Mouse (Mus musculus) neural tube, embryonic 12.5 days (tissue): ENCODE data around the gene Ccdc163. TPM values are rescaled to one million over a fixed set of nuclear protein-coding genes. Genes with fewer than 3 reads are reported as not detected.

Experiments used
- ATAC-seq: fragments of 200-750 bp; cut with Nextera tagmentation; 2 replicates; pipeline ENCODE4 v1.8.0; 2017; ENCODE audit warnings: low read depth, mild to moderate bottlenecking, moderate TSS enrichment, moderate library complexity; ENCODE audit not compliant: low FRiP score
- H3K27ac ChIP-seq: fragments of 300-500 bp; sonication (generic); 2 replicates; pipeline ENCODE4 v1.5.1; 2016
- H3K27me3 ChIP-seq: fragments of 300-500 bp; sonication (generic); replicated peaks from 2 replicates; pipeline ENCODE4 v1.6.1; 2016; ENCODE audit warnings: mild to moderate bottlenecking
- H3K36me3 ChIP-seq: fragments of 300-500 bp; sonication (generic); 2 replicates; pipeline ENCODE4 v1.6.1; 2016; ENCODE audit warnings: mild to moderate bottlenecking
- H3K4me1 ChIP-seq: fragments of 300-500 bp; sonication (generic); 2 replicates; pipeline ENCODE4 v1.6.1; 2016
- H3K4me2 ChIP-seq: fragments of 300-500 bp; sonication (generic); replicated peaks from 2 replicates; pipeline ENCODE4 v1.6.1; 2016; ENCODE audit warnings: mild to moderate bottlenecking
- H3K4me3 ChIP-seq: fragments of 300-500 bp; sonication (generic); 2 replicates; pipeline ENCODE4 v1.5.1; 2016
- H3K9ac ChIP-seq: fragments of 300-500 bp; sonication (generic); 2 replicates; pipeline ENCODE4 v1.6.1; 2016; ENCODE audit warnings: mild to moderate bottlenecking
- H3K9me3 ChIP-seq: fragments of 300-500 bp; sonication (generic); 2 replicates; pipeline ENCODE4 v1.6.1; 2016; ENCODE audit warnings: mild to moderate bottlenecking
- WGBS: fragments of 180-500 bp; shearing (Covaris S2); methylation state at CpG from one replicate; pipeline ENCODE4 v1.1.7; 2016; 5-methylcytosine and 5-hydroxymethylcytosine counted together
- polyA plus RNA-seq: library from polyadenylated mRNA; unstranded; fragments of >200 nt; fragmentation: Nextera tagmentation; extraction: Ambion mirVana; gene quantifications from 2 replicates; pipeline ENCODE4 v1.2.1, GENCODE M21; 2016

Ccdc163 gene
- polyA plus RNA-seq, 1 experiment from 2014 or later = 22.0 TPM

- no peak overlapping the region for H3K27ac ChIP-seq
Measured at GRCm38 (mm10) chr4:116787985-116788760, 79.9 kb downstream of the Ccdc163 start.

GRCm38 (mm10) chr4:116788956-116789355 lies 80.6 kb downstream of the Ccdc163 start:
- no peaks in the 10 kb centered on the region for H3K36me3 ChIP-seq
- no peak overlapping the region for H3K9ac ChIP-seq
- H3K27me3 ChIP-seq = no peaks in the 10 kb centered on the region
- no peaks in the 10 kb centered on the region; the same call in 1 of the 2 replicates for H3K9me3 ChIP-seq
- peak; percentile 53; the same call in 1 of the 2 replicates for ATAC-seq
- no peaks in the 10 kb centered on the region for H3K4me1 ChIP-seq
- no peak overlapping the region for H3K27ac ChIP-seq
- no peak overlapping the region for H3K4me3 ChIP-seq
- WGBS = 12% methylated on average over 3 of the region's 3 CpGs
- H3K4me2 ChIP-seq = no peak overlapping the region

More at GRCm38 (mm10) chr4:116787985-116788760, 79.9 kb downstream of the Ccdc163 start:
- no peaks in the 10 kb centered on the region; the same call in 1 of the 2 replicates for H3K9me3 ChIP-seq
- no peaks in the 10 kb centered on the region for H3K27me3 ChIP-seq
- 42% methylated on average over 7 of the region's 7 CpGs for WGBS
- no peak for ATAC-seq
- H3K4me2 ChIP-seq = no peak overlapping the region
- no peak overlapping the region for H3K4me3 ChIP-seq
- H3K36me3 ChIP-seq = no peaks in the 10 kb centered on the region
- no peaks in the 10 kb centered on the region for H3K4me1 ChIP-seq
- no peak overlapping the region for H3K9ac ChIP-seq

GRCm38 (mm10) chr4:116792453-116792852 lies 84.1 kb downstream of the Ccdc163 start:
- no peak overlapping the region for H3K4me3 ChIP-seq
- no peaks in the 10 kb centered on the region for H3K9me3 ChIP-seq
- no peak overlapping the region for H3K9ac ChIP-seq
- no peaks in the 10 kb centered on the region for H3K36me3 ChIP-seq
- no peak overlapping the region for H3K4me2 ChIP-seq
- no peaks in the 10 kb centered on the region for H3K4me1 ChIP-seq
- H3K27me3 ChIP-seq = no peaks in the 10 kb centered on the region
- no peak for ATAC-seq
- WGBS = 87% methylated on average over 8 of the region's 8 CpGs
- no peak overlapping the region for H3K27ac ChIP-seq

GRCm38 (mm10) chr4:116794273-116794672 lies 86.0 kb downstream of the Ccdc163 start:
- no peaks in the 10 kb centered on the region for H3K27me3 ChIP-seq
- H3K4me3 ChIP-seq = no peak overlapping the region
- no peak overlapping the region for H3K9ac ChIP-seq
- H3K36me3 ChIP-seq = no peaks in the 10 kb centered on the region
- no peak overlapping the region for H3K27ac ChIP-seq
- no peak for ATAC-seq
- H3K4me2 ChIP-seq = no peak overlapping the region
- no peaks in the 10 kb centered on the region for H3K9me3 ChIP-seq
- H3K4me1 ChIP-seq = no peaks in the 10 kb centered on the region
- WGBS = 83% methylated on average over 2 of the region's 2 CpGs

- H3K4me2 ChIP-seq = no peak overlapping the region
- H3K27ac ChIP-seq = no peak overlapping the region
- ATAC-seq = no peak
- no peak overlapping the region for H3K4me3 ChIP-seq
- peaks cover under 1% of the 10 kb centered on the region; the same call in 1 of the 2 replicates for H3K36me3 ChIP-seq
- WGBS = 84% methylated on average over 1 of the region's 1 CpGs
- H3K4me1 ChIP-seq = no peaks in the 10 kb centered on the region
- no peaks in the 10 kb centered on the region for H3K27me3 ChIP-seq
- no peaks in the 10 kb centered on the region for H3K9me3 ChIP-seq
- H3K9ac ChIP-seq = no peak overlapping the region
Measured at GRCm38 (mm10) chr4:116796442-116797110, 88.3 kb downstream of the Ccdc163 start.

- no peaks in the 10 kb centered on the region for H3K9me3 ChIP-seq
- H3K27me3 ChIP-seq = no peaks in the 10 kb centered on the region
- H3K27ac ChIP-seq = no peak overlapping the region
- ATAC-seq = no peak
- WGBS = 47% methylated on average over 5 of the region's 5 CpGs
- H3K4me3 ChIP-seq = no peak overlapping the region
- H3K4me2 ChIP-seq = no peak overlapping the region
- H3K36me3 ChIP-seq = peaks cover 32% of the 10 kb centered on the region
- H3K4me1 ChIP-seq = no peaks in the 10 kb centered on the region
- no peak overlapping the region for H3K9ac ChIP-seq
Measured at GRCm38 (mm10) chr4:116799901-116800300, 91.6 kb downstream of the Ccdc163 start.

Other genes with a start within 250 kb of the Ccdc163 start
- 28.3 and 34.5 TPM in 2 replicates for gene Mast2, start 244.3 kb upstream of the Ccdc163 start, polyA plus RNA-seq
- gene Ipp, start 201.0 kb upstream of the Ccdc163 start, polyA plus RNA-seq = 13.2 and 14.7 TPM in 2 replicates
- 28.4 and 30.2 TPM in 2 replicates for gene Tmem69, start 152.6 kb upstream of the Ccdc163 start, polyA plus RNA-seq
- gene Gpbp1l1, start 150.9 kb upstream of the Ccdc163 start, polyA plus RNA-seq = 19.5 and 20.8 TPM in 2 replicates
- gene Ccdc17, start 111.9 kb upstream of the Ccdc163 start, polyA plus RNA-seq = 3.5 and 3.8 TPM in 2 replicates
- gene Nasp, start 80.6 kb upstream of the Ccdc163 start, polyA plus RNA-seq = 172 and 173 TPM in 2 replicates
- 583 and 599 TPM in 2 replicates for gene Akr1a1, start 56.8 kb upstream of the Ccdc163 start, polyA plus RNA-seq
- 660 and 722 TPM in 2 replicates for gene Prdx1, start 23.0 kb upstream of the Ccdc163 start, polyA plus RNA-seq
- 28.0 and 30.9 TPM in 2 replicates for gene Mmachc, start 103 bp upstream of the Ccdc163 start, polyA plus RNA-seq
- 6.4 and 6.5 TPM in 2 replicates for gene Tesk2, start 12.4 kb downstream of the Ccdc163 start, polyA plus RNA-seq
- gene Toe1, start 99.1 kb downstream of the Ccdc163 start, polyA plus RNA-seq = 31.3 and 32.0 TPM in 2 replicates
- 13.6 and 14.5 TPM in 2 replicates for gene Mutyh, start 99.2 kb downstream of the Ccdc163 start, polyA plus RNA-seq
- 1.3 and 1.6 TPM in 2 replicates for gene Hpdl, start 113.2 kb downstream of the Ccdc163 start, polyA plus RNA-seq
- gene Zswim5, start 168.9 kb downstream of the Ccdc163 start, polyA plus RNA-seq = 10.2 and 10.4 TPM in 2 replicates